Mouse (Mus musculus) forebrain, postnatal 0 days (tissue): Measurements from ENCODE around the gene Tgds. TPM values are rescaled to one million over a fixed set of nuclear protein-coding genes. Genes with fewer than 3 reads are reported as not detected.
A peak's percentile ranks its signal among the peaks of the same experiment; 100 is the strongest.

Experiments used
- ATAC-seq: fragments of 200-750 bp; cut with Nextera tagmentation; 2 replicates; pipeline ENCODE4 v1.8.0; 2017; ENCODE audit warnings: mild to moderate bottlenecking, moderate library complexity
- DNase-seq: peaks from one replicate; pipeline ENCODE4 v3.0.0-alpha.2; 2015
- H3K27ac ChIP-seq: fragments of 300-500 bp; sonication (generic); 2 replicates; pipeline ENCODE4 v1.5.1; 2014; ENCODE audit warnings: low read depth, mild to moderate bottlenecking, antibody characterized with exemption, low read length, moderate library complexity, mixed read lengths
- H3K27me3 ChIP-seq: fragments of 300-500 bp; sonication (generic); 2 replicates; pipeline ENCODE4 v1.6.1; 2014; ENCODE audit warnings: mild to moderate bottlenecking, low read length, mixed read lengths; ENCODE audit not compliant: insufficient read depth
- H3K36me3 ChIP-seq: fragments of 300-500 bp; sonication (generic); 2 replicates; pipeline ENCODE4 v1.6.1; 2014; ENCODE audit warnings: mild to moderate bottlenecking, moderate library complexity; ENCODE audit not compliant: insufficient read depth
- H3K4me1 ChIP-seq: fragments of 300-500 bp; sonication (generic); 2 replicates; pipeline ENCODE4 v1.6.1; 2014; ENCODE audit warnings: antibody characterized with exemption; ENCODE audit not compliant: insufficient read depth
- H3K4me2 ChIP-seq: fragments of 300-500 bp; sonication (generic); 2 replicates; pipeline ENCODE4 v1.6.1; 2014; ENCODE audit warnings: low read depth, mild to moderate bottlenecking, moderate library complexity
- H3K4me3 ChIP-seq: fragments of 300-500 bp; sonication (generic); 2 replicates; pipeline ENCODE4 v1.5.1; 2014; ENCODE audit warnings: low read depth, low read length, mixed read lengths
- H3K9ac ChIP-seq: fragments of 300-500 bp; sonication (generic); 2 replicates; pipeline ENCODE4 v1.6.1; 2014; ENCODE audit warnings: mild to moderate bottlenecking
- H3K9me3 ChIP-seq: fragments of 300-500 bp; sonication (generic); 2 replicates; pipeline ENCODE4 v1.6.1; 2016; ENCODE audit warnings: low read length
- CTCF ChIP-seq: sonication (generic); IDR thresholded peaks from 2 replicates; pipeline ENCODE4 v1.5.1; 2016; ENCODE audit warnings: antibody characterized with exemption, control low read depth, low read depth
- WGBS: fragments of 180-500 bp; shearing (Covaris S2); extraction: QIAGEN DNeasy Blood & Tissue Kit; methylation state at CpG from one replicate; pipeline ENCODE4 v1.1.7; 2014; 5-methylcytosine and 5-hydroxymethylcytosine counted together
- polyA plus RNA-seq: library from polyadenylated mRNA; unstranded; fragments of >200 nt; fragmentation: Nextera tagmentation; extraction: Ambion mirVana; gene quantifications from 2 replicates; pipeline ENCODE4 v1.2.1, GENCODE M21; 2015
- total RNA-seq: library from RNA; depleted of rRNA; stranded (reverse); fragments of >200 nt; gene quantifications from 2 replicates; pipeline ENCODE4 v1.2.3, GENCODE M21; 2014; rRNA removed

Tgds gene
- total and polyA plus RNA-seq, 2 experiments from 2014 or later: 8.4 to 8.9 TPM

GRCm38 (mm10) chr14:118083851-118084250 is 48.7 kb downstream of the Tgds start:
- no peak for ATAC-seq
- WGBS: 83% methylated on average over 6 of the region's 6 CpGs
- no peak overlapping the region for H3K4me2 ChIP-seq
- no peaks in the 10 kb centered on the region for H3K9me3 ChIP-seq
- DNase-seq: no peak
- no peak overlapping the region for H3K27ac ChIP-seq
- TF ChIP-seq CTCF: no peak
- no peaks in the 10 kb centered on the region for H3K36me3 ChIP-seq
- H3K4me1 ChIP-seq: 0 out of 2 replicates have a peak, but pooled peaks cover 5% of the 10 kb centered on the region
- H3K27me3 ChIP-seq: no peaks in the 10 kb centered on the region
- no peak overlapping the region for H3K4me3 ChIP-seq
- H3K9ac ChIP-seq: no peak overlapping the region

- Histone ChIP-seq H3K9ac (no peak overlapping the region), H3K4me3 (no peak overlapping the region), H3K9me3 (no peaks in the 10 kb centered on the region), H3K27ac (no peak overlapping the region), H3K4me2 (no peak overlapping the region), H3K4me1 (no peaks in the 10 kb centered on the region), H3K36me3 (no peaks in the 10 kb centered on the region), H3K27me3 (no peaks in the 10 kb centered on the region)
- no peak for TF ChIP-seq CTCF
- WGBS: 15% methylated on average over 11 of the region's 11 CpGs
- DNase-seq (no peak), ATAC-seq (no peak)
Observed at GRCm38 (mm10) chr14:118080606-118081005, 51.9 kb downstream of the Tgds start.

GRCm38 (mm10) chr14:118070100-118070499 is 62.5 kb downstream of the Tgds start:
- DNase-seq (no peak), ATAC-seq (peak; percentile 50)
- no peaks in the 10 kb centered on the region for H3K9me3 ChIP-seq
- whole genome bisulfite sequencing: 60% methylated on average over 12 of the region's 12 CpGs
- no peak overlapping the region for H3K4me3 ChIP-seq
- H3K4me1 ChIP-seq: no peaks in the 10 kb centered on the region
- no peak overlapping the region for H3K9ac ChIP-seq
- no peaks in the 10 kb centered on the region for H3K36me3 ChIP-seq
- no peak overlapping the region for H3K4me2 ChIP-seq
- no peaks in the 10 kb centered on the region for H3K27me3 ChIP-seq
- H3K27ac ChIP-seq: no peak overlapping the region
- TF ChIP-seq CTCF: no peak

GRCm38 (mm10) chr14:118069439-118070079 is 63.0 kb downstream of the Tgds start:
- Histone ChIP-seq H3K4me1 (no peaks in the 10 kb centered on the region), H3K4me3 (no peak overlapping the region), H3K4me2 (no peak overlapping the region), H3K9ac (no peak overlapping the region), H3K9me3 (no peaks in the 10 kb centered on the region), H3K27ac (no peak overlapping the region), H3K27me3 (no peaks in the 10 kb centered on the region), H3K36me3 (no peaks in the 10 kb centered on the region)
- WGBS: 79% methylated on average over 12 of the region's 12 CpGs
- ATAC-seq (no peak), DNase-seq (no peak)
- TF ChIP-seq CTCF: no peak

Other genes starting within 250 kb of the Tgds start
- gene Dct, start 80.5 kb downstream of the Tgds start, total RNA-seq: 1.0 and 1.8 TPM in 2 replicates
- 1.0 and 1.2 TPM in 2 replicates for gene Dct, start 80.5 kb downstream of the Tgds start, polyA plus RNA-seq
- 33.4 and 37.7 TPM in 2 replicates for gene Gpr180, start 4.4 kb upstream of the Tgds start, total RNA-seq
- 37.5 and 38.2 TPM in 2 replicates for gene Gpr180, start 4.4 kb upstream of the Tgds start, polyA plus RNA-seq
- 9.3 and 14.2 TPM in 2 replicates for gene Sox21, start 104.3 kb upstream of the Tgds start, total RNA-seq
- 3.3 and 4.3 TPM in 2 replicates for gene Sox21, start 104.3 kb upstream of the Tgds start, polyA plus RNA-seq
- not detected in 2 replicates for gene Gm9376, start 134.2 kb upstream of the Tgds start, total RNA-seq
- gene Gm9376, start 134.2 kb upstream of the Tgds start, polyA plus RNA-seq: not detected in 2 replicates